In genomic region chr7:144037966-144038669, GRCm38 (mm10) we compare ENCODE assay signal across 9 mouse cellular contexts. TPM values are rescaled to one million over a fixed set of nuclear protein-coding genes. Genes with fewer than 3 reads are reported as not detected.
A peak's percentile ranks its signal among the peaks of the same experiment; 100 is the strongest.
DNase-seq lines count a peak whose midpoint lies in the region; ATAC-seq and TF ChIP-seq lines count a peak whose summit lies in the region.
"Had no signal": no experiment of that assay in that cellular context is flagged by ENCODE, and none has a peak within 500 bp of the region (broad histone marks: within the 10 kb centered on the region; RNA-seq: fewer than 3 reads in every experiment).

No protein-coding gene starts in this region.

- TF ChIP-seq CTCF in gastrocnemius, adult 2 months (IDR thresholded peaks at IDR 0.05): no peak
- no peak for TF ChIP-seq CTCF in liver, postnatal 0 days (IDR thresholded peaks at IDR 0.05; ENCODE audit: low read depth)

- WGBS in liver, postnatal 0 days (ENCODE audit: insufficient replicate concordance): 48% methylated on average over 9 of the region's 9 CpGs

- H3K27me3 ChIP-seq in liver, postnatal 0 days (ENCODE audit: insufficient read depth, low read length): no peaks in the 10 kb centered on the region
- H3K27me3 ChIP-seq: embryonic facial prominence, embryonic 13.5 days had no signal

- H3K4me3 ChIP-seq in gastrocnemius, adult 2 months: no peak overlapping the region
- no peak overlapping the region for H3K4me3 ChIP-seq in liver, postnatal 0 days (ENCODE audit: low read depth, low read length)
- H3K4me3 ChIP-seq: embryonic facial prominence, embryonic 13.5 days had no signal

- peak; percentile 81 for ATAC-seq in liver, postnatal 0 days
- no peak for ATAC-seq in activated CD4-positive, CD25-positive, alpha-beta regulatory T cell, adult 4 months

- H3K36me3 ChIP-seq in liver, postnatal 0 days (replicated peaks; ENCODE audit: insufficient read depth, low read length): no peaks in the 10 kb centered on the region
- H3K36me3 ChIP-seq: embryonic facial prominence, embryonic 13.5 days had no signal

- H3K9ac ChIP-seq in liver, postnatal 0 days (replicated peaks): no peak overlapping the region
- H3K9ac ChIP-seq: embryonic facial prominence, embryonic 13.5 days had no signal

- peak; percentile 33 for DNase-seq in gastrocnemius, adult 2 months
- DNase-seq in gastrocnemius, postnatal 36 days: no peak
- DNase-seq in cerebellum, postnatal 25 days: peak; percentile 35 to 65
- DNase-seq in heart, adult 18-20 months: peak; percentile 44 to 51
- peak; percentile 58 for DNase-seq in kidney, postnatal 10 days
- peak; percentile 73 for DNase-seq in liver, postnatal 0 days
- peak; percentile 70 to 78 for DNase-seq in right cerebral cortex, postnatal 10 days (ENCODE audit: low spot score in 2 of 2)

- H3K4me1 ChIP-seq in liver, postnatal 0 days (ENCODE audit: insufficient read depth): peaks cover 18% of the 10 kb centered on the region

- no peak overlapping the region for H3K4me2 ChIP-seq in liver, postnatal 0 days (ENCODE audit: low read depth, low read length)
- H3K4me2 ChIP-seq: embryonic facial prominence, embryonic 13.5 days had no signal

- H3K27ac ChIP-seq in gastrocnemius, adult 2 months: no peak overlapping the region
- peak overlapping the region; percentile 84 for H3K27ac ChIP-seq in liver, postnatal 0 days (ENCODE audit: low read depth)
- H3K27ac ChIP-seq: embryonic facial prominence, embryonic 13.5 days had no signal

- TF ChIP-seq EP300 in liver, postnatal 0 days (IDR thresholded peaks at IDR 0.05; ENCODE audit: low read depth): no peak

- intact Hi-C loops in gastrocnemius, adult 2 months (cut with DNase I): no loop called here
- intact Hi-C loops in gastrocnemius, postnatal 36 days (cut with DNase I): no loop called here

- no peaks in the 10 kb centered on the region for H3K9me3 ChIP-seq in liver, postnatal 0 days (ENCODE audit: low read length)
- H3K9me3 ChIP-seq: embryonic facial prominence, embryonic 13.5 days had no signal

RNA-seq across cellular contexts. Expression of gene Shank2, which starts 36.4 kb away (rescaled TPM):
- under 1 TPM; 0.08 to 0.14 TPM for total RNA-seq in gastrocnemius, adult 2 months (2021)
- total RNA-seq in gastrocnemius, postnatal 36 days (2021): under 1 TPM; 0.05 to 0.18 TPM
- total RNA-seq in heart, adult 18-20 months (2021): under 1 TPM; 0.20 to 0.41 TPM
- 0.58 and 0.92 TPM in 2 replicates for polyA plus RNA-seq in liver, postnatal 0 days (2015; fragmentation: Nextera tagmentation; extraction: Ambion mirVana)
- polyA plus RNA-seq in activated CD4-positive, CD25-positive, alpha-beta regulatory T cell, adult 4 months (2017; shearing (Covaris generic)): under 1 TPM in 1 of 2 experiments, not detected in 1; 0.11 TPM

Comparison
In these comparisons a context has a peak if more than half of its experiments do, and no peak if none do; other contexts are left out.
1. DNase-seq: peak in gastrocnemius, adult 2 months (single experiment), cerebellum, postnatal 25 days (2 of 2), heart, adult 18-20 months (2 of 2), kidney, postnatal 10 days (single experiment), liver, postnatal 0 days (single experiment) and right cerebral cortex, postnatal 10 days (2 of 2); none in gastrocnemius, postnatal 36 days (0 of 2).